Mouse (Mus musculus) hindbrain, postnatal 0 days (tissue): ENCODE measurements around the gene Stard3. TPM values are rescaled to one million over a fixed set of nuclear protein-coding genes. Genes with fewer than 3 reads are reported as not detected.

Source experiments
- ATAC-seq: fragments of 200-750 bp; cut with Nextera tagmentation; 2 replicates; pipeline ENCODE4 v1.8.0; 2017; ENCODE audit warnings: mild to moderate bottlenecking, moderate TSS enrichment, moderate library complexity
- DNase-seq: peaks from one replicate; pipeline ENCODE4 v3.0.0-alpha.2; 2015; ENCODE audit warnings: low spot score
- H3K27ac ChIP-seq: fragments of 300-500 bp; sonication (generic); 2 replicates; pipeline ENCODE4 v1.5.1; 2014; ENCODE audit warnings: mild to moderate bottlenecking
- H3K27me3 ChIP-seq: fragments of 300-500 bp; sonication (generic); 2 replicates; pipeline ENCODE4 v1.6.1; 2014; ENCODE audit warnings: low read length, mixed read lengths; ENCODE audit not compliant: insufficient read depth
- H3K36me3 ChIP-seq: fragments of 300-500 bp; sonication (generic); 2 replicates; pipeline ENCODE4 v1.6.1; 2014; ENCODE audit warnings: low read length, mixed read lengths; ENCODE audit not compliant: insufficient read depth
- H3K4me1 ChIP-seq: fragments of 300-500 bp; sonication (generic); 2 replicates; pipeline ENCODE4 v1.6.1; 2014; ENCODE audit warnings: antibody characterized with exemption, low read length, mixed read lengths; ENCODE audit not compliant: insufficient read depth
- H3K4me2 ChIP-seq: fragments of 300-500 bp; sonication (generic); 2 replicates; pipeline ENCODE4 v1.6.1; 2014; ENCODE audit warnings: low read depth, mild to moderate bottlenecking, low read length, moderate library complexity, mixed read lengths
- H3K4me3 ChIP-seq: fragments of 300-500 bp; sonication (generic); 2 replicates; pipeline ENCODE4 v1.5.1; 2014; ENCODE audit warnings: low read length
- H3K9ac ChIP-seq: fragments of 300-500 bp; sonication (generic); replicated peaks from 2 replicates; pipeline ENCODE4 v1.6.1; 2014; ENCODE audit warnings: mild to moderate bottlenecking, low read length, moderate library complexity, mixed read lengths
- H3K9me3 ChIP-seq: fragments of 300-500 bp; sonication (generic); 2 replicates; pipeline ENCODE4 v1.6.1; 2016; ENCODE audit warnings: low read length, mixed read lengths
- CTCF ChIP-seq: IDR thresholded peaks from 2 replicates; pipeline ENCODE4 v1.5.1; 2016; ENCODE audit warnings: antibody characterized with exemption, control low read depth, low read depth
- WGBS: fragments of 180-500 bp; shearing (Covaris S2); extraction: QIAGEN DNeasy Blood & Tissue Kit; methylation state at CpG from one replicate; pipeline ENCODE4 v1.1.7; 2014; 5-methylcytosine and 5-hydroxymethylcytosine counted together
- polyA plus RNA-seq: library from polyadenylated mRNA; unstranded; fragments of >200 nt; fragmentation: Nextera tagmentation; extraction: Ambion mirVana; gene quantifications from 2 replicates; pipeline ENCODE4 v1.2.1, GENCODE M21; 2015
- total RNA-seq: library from RNA; depleted of rRNA; stranded (reverse); fragments of >200 nt; gene quantifications from 2 replicates; pipeline ENCODE4 v1.2.3, GENCODE M21; 2014

Gene Stard3
- total and polyA plus RNA-seq, 2 experiments from 2014 or later = 28.4 to 52.4 TPM

GRCm38 (mm10) chr11:98372406-98372805 lies 14.2 kb downstream of the Stard3 start:
- no peak overlapping the region for H3K4me3 ChIP-seq

GRCm38 (mm10) chr11:98373244-98373643 lies 15.1 kb downstream of the Stard3 start:
- ATAC-seq = no peak
- no peaks in the 10 kb centered on the region for H3K27me3 ChIP-seq
- peaks cover 32% of the 10 kb centered on the region; the same call in 1 of the 2 replicates for H3K36me3 ChIP-seq
- no peak overlapping the region for H3K4me2 ChIP-seq
- H3K4me3 ChIP-seq = no peak overlapping the region
- 94% methylated on average over 6 of the region's 6 CpGs for WGBS
- no peak overlapping the region for H3K9ac ChIP-seq
- H3K9me3 ChIP-seq = no peaks in the 10 kb centered on the region
- TF ChIP-seq CTCF = no peak
- no peak overlapping the region for H3K27ac ChIP-seq
- no peak for DNase-seq
- peaks cover 6% of the 10 kb centered on the region; the same call in 1 of the 2 replicates for H3K4me1 ChIP-seq

More at GRCm38 (mm10) chr11:98372406-98372805, 14.2 kb downstream of the Stard3 start:
- DNase-seq = peak; percentile 83
- 13% methylated on average over 2 of the region's 2 CpGs for WGBS
- H3K4me2 ChIP-seq = no peak overlapping the region
- no peaks in the 10 kb centered on the region for H3K9me3 ChIP-seq
- H3K27ac ChIP-seq = no peak overlapping the region
- peaks cover 6% of the 10 kb centered on the region; the same call in 1 of the 2 replicates for H3K4me1 ChIP-seq
- no peaks in the 10 kb centered on the region for H3K27me3 ChIP-seq
- ATAC-seq = no peak
- TF ChIP-seq CTCF = peak; percentile 93
- no peak overlapping the region for H3K9ac ChIP-seq
- H3K36me3 ChIP-seq = peaks cover 25% of the 10 kb centered on the region; the same call in 1 of the 2 replicates

GRCm38 (mm10) chr11:98374266-98374665 lies 16.1 kb downstream of the Stard3 start:
- Histone ChIP-seq H3K9ac (no peak overlapping the region; the same call in 1 of the 2 replicates), H3K4me2 (no peak overlapping the region), H3K36me3 (peaks cover 36% of the 10 kb centered on the region; the same call in 1 of the 2 replicates), H3K4me3 (no peak overlapping the region), H3K27ac (no peak overlapping the region), H3K27me3 (no peaks in the 10 kb centered on the region), H3K4me1 (peaks cover 6% of the 10 kb centered on the region; the same call in 1 of the 2 replicates), H3K9me3 (no peaks in the 10 kb centered on the region)
- ATAC-seq (no peak), DNase-seq (no peak)
- WGBS = 64% methylated on average over 8 of the region's 8 CpGs
- TF ChIP-seq CTCF = no peak

GRCm38 (mm10) chr11:98376756-98377155 lies 18.6 kb downstream of the Stard3 start:
- DNase-seq = no peak
- Histone ChIP-seq H3K9me3 (no peaks in the 10 kb centered on the region), H3K27ac (no peak overlapping the region), H3K36me3 (peaks cover 36% of the 10 kb centered on the region; the same call in 1 of the 2 replicates), H3K4me3 (no peak overlapping the region), H3K27me3 (no peaks in the 10 kb centered on the region), H3K9ac (no peak overlapping the region), H3K4me2 (no peak overlapping the region), H3K4me1 (0 out of 2 replicates have a peak, but pooled peaks cover 3% of the 10 kb centered on the region)
- ATAC-seq = no peak
- no peak for TF ChIP-seq CTCF
- 68% methylated on average over 5 of the region's 5 CpGs for WGBS

- ATAC-seq = no peak
- Histone ChIP-seq H3K4me2 (no peak overlapping the region), H3K4me3 (no peak overlapping the region), H3K36me3 (peaks cover 36% of the 10 kb centered on the region; the same call in 1 of the 2 replicates), H3K9me3 (no peaks in the 10 kb centered on the region), H3K9ac (no peak overlapping the region), H3K27ac (no peak overlapping the region), H3K4me1 (no peaks in the 10 kb centered on the region), H3K27me3 (no peaks in the 10 kb centered on the region)
- no peak for TF ChIP-seq CTCF
- WGBS = 81% methylated on average over 11 of the region's 11 CpGs
- DNase-seq = no peak
Observed at GRCm38 (mm10) chr11:98377787-98378186, 19.6 kb downstream of the Stard3 start.

GRCm38 (mm10) chr11:98379379-98379778 lies 21.2 kb downstream of the Stard3 start:
- H3K27me3 ChIP-seq = no peaks in the 10 kb centered on the region
- peak overlapping the region; percentile 64 for H3K27ac ChIP-seq
- peaks cover 36% of the 10 kb centered on the region; the same call in 1 of the 2 replicates for H3K36me3 ChIP-seq
- H3K9ac ChIP-seq = no peak overlapping the region
- whole genome bisulfite sequencing = 90% methylated on average over 7 of the region's 7 CpGs
- no peaks in the 10 kb centered on the region for H3K9me3 ChIP-seq
- no peak for TF ChIP-seq CTCF
- DNase-seq = no peak
- no peak overlapping the region for H3K4me3 ChIP-seq
- H3K4me1 ChIP-seq = no peaks in the 10 kb centered on the region
- no peak overlapping the region for H3K4me2 ChIP-seq
- ATAC-seq = no peak

GRCm38 (mm10) chr11:98380106-98380505 lies 21.9 kb downstream of the Stard3 start:
- peak overlapping the region; percentile 64 for H3K27ac ChIP-seq
- peak; percentile 24; the same call in 1 of the 2 replicates for ATAC-seq
- H3K36me3 ChIP-seq = peaks cover 31% of the 10 kb centered on the region; the same call in 1 of the 2 replicates

More at GRCm38 (mm10) chr11:98380106-98380505, 21.9 kb downstream of the Stard3 start:
- H3K9ac ChIP-seq = no peak overlapping the region
- no peak for TF ChIP-seq CTCF
- no peaks in the 10 kb centered on the region for H3K9me3 ChIP-seq
- 47% methylated on average over 6 of the region's 6 CpGs for WGBS
- DNase-seq = peak; percentile 86
- H3K4me2 ChIP-seq = no peak overlapping the region
- H3K27me3 ChIP-seq = no peaks in the 10 kb centered on the region
- no peaks in the 10 kb centered on the region for H3K4me1 ChIP-seq
- no peak overlapping the region for H3K4me3 ChIP-seq
